Mouse (Mus musculus) intestine, embryonic 14.5 days (tissue): Measurements from ENCODE around the gene Krtap13-1. TPM values are rescaled to one million over a fixed set of nuclear protein-coding genes. Genes with fewer than 3 reads are reported as not detected.

ENCODE experiments used
- polyA plus RNA-seq: library from polyadenylated mRNA; unstranded; fragments of >200 nt; fragmentation: Nextera tagmentation; extraction: Ambion mirVana; gene quantifications from 2 replicates; pipeline ENCODE4 v1.2.1, GENCODE M21; 2014

Gene Krtap13-1
- polyA plus RNA-seq, 1 experiment from 2014 or later, result not detected

Other genes with a start within 250 kb of the Krtap13-1 start
- not detected in 2 replicates for gene Cldn17, start 221.9 kb upstream of the Krtap13-1 start, polyA plus RNA-seq
- 42.0 and 49.3 TPM in 2 replicates for gene Cldn8, start 165.7 kb upstream of the Krtap13-1 start, polyA plus RNA-seq
- gene Krtap24-1, start 116.6 kb upstream of the Krtap13-1 start, polyA plus RNA-seq, result not detected in 2 replicates
- not detected in 2 replicates for gene 2310079G19Rik, start 101.2 kb upstream of the Krtap13-1 start, polyA plus RNA-seq
- not detected in 2 replicates for gene Krtap26-1, start 81.1 kb upstream of the Krtap13-1 start, polyA plus RNA-seq
- not detected in 2 replicates for gene Krtap27-1, start 57.2 kb upstream of the Krtap13-1 start, polyA plus RNA-seq
- not detected in 2 replicates for gene 2310061N02Rik, start 20.9 kb upstream of the Krtap13-1 start, polyA plus RNA-seq
- not detected in 2 replicates for gene Krtap13, start 22.8 kb downstream of the Krtap13-1 start, polyA plus RNA-seq
- gene 2310034C09Rik, start 30.0 kb downstream of the Krtap13-1 start, polyA plus RNA-seq, result not detected in 2 replicates
- not detected in 2 replicates for gene 2310057N15Rik, start 45.3 kb downstream of the Krtap13-1 start, polyA plus RNA-seq
- not detected in 2 replicates for gene Gm5965, start 49.0 kb downstream of the Krtap13-1 start, polyA plus RNA-seq
- gene Gm20741, start 83.4 kb downstream of the Krtap13-1 start, polyA plus RNA-seq, result not detected in 2 replicates
- not detected in 2 replicates for gene Krtap15, start 91.4 kb downstream of the Krtap13-1 start, polyA plus RNA-seq
- not detected in 2 replicates for gene Krtap14, start 97.3 kb downstream of the Krtap13-1 start, polyA plus RNA-seq
- gene Krtap19-1, start 140.5 kb downstream of the Krtap13-1 start, polyA plus RNA-seq, result not detected in 2 replicates
- not detected in 2 replicates for gene Krtap19-2, start 145.4 kb downstream of the Krtap13-1 start, polyA plus RNA-seq
- gene Krtap19-3, start 149.2 kb downstream of the Krtap13-1 start, polyA plus RNA-seq, result not detected in 2 replicates
- not detected in 2 replicates for gene Krtap19-4, start 156.2 kb downstream of the Krtap13-1 start, polyA plus RNA-seq
- not detected in 2 replicates for gene Krtap19-5, start 167.6 kb downstream of the Krtap13-1 start, polyA plus RNA-seq
- not detected in 2 replicates for gene Krtap19-9b, start 203.4 kb downstream of the Krtap13-1 start, polyA plus RNA-seq
- gene Krtap16-3, start 234.0 kb downstream of the Krtap13-1 start, polyA plus RNA-seq, result not detected in 2 replicates